Mouse (Mus musculus) right cerebral cortex, postnatal 25 days (tissue): ENCODE measurements around the gene Ppil1.
"Not testable (repeated sequence)": the region's sequence is repeated elsewhere in the genome, so short reads cannot be mapped to it uniquely, and the experiment has no call there.

Experiments
- DNase-seq: peaks from one replicate; pipeline ENCODE4 v3.0.0; 2022

Gene Ppil1

DNA sequence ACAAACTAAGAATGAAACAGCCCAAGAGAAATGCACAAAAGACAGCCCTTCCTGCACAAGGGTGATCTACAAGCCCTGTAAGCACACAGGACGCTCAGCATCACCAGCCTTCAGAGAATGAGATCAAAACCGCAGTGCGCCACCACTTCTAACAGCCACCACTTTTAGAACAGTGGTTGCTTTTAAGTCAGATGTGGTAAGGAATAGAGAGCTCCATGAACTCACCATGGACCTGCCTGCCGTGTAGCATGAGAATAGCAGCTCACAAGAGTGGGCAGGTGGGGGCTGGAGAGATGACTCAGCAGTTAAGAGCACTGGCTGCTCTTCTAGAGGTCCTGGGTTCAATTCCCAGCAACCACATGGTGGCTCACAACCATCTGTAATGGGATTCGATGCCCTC lies 16.4 kb upstream of the Ppil1 start:
- DNase-seq: no peak

DNA sequence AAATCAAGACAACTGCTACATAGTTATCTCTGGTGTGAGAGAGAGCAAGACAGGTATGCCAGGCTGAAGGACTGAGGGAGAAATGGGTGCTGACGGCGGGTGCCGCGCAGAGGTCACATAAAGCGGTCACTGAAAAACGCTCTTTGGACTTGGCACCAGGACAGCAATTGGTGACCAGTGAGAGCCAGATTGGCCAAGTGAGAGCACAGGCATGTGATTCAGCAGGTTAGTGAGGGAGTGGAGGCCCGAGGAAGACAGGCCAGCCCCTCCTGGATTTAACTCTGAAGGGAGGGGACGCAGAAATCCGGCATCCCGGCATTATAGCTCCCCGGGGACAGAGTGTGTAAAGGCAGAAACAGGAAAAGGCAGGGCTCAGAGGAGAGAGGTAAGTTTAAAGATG lies 9.9 kb upstream of the Ppil1 start:
- no peak for DNase-seq

DNA sequence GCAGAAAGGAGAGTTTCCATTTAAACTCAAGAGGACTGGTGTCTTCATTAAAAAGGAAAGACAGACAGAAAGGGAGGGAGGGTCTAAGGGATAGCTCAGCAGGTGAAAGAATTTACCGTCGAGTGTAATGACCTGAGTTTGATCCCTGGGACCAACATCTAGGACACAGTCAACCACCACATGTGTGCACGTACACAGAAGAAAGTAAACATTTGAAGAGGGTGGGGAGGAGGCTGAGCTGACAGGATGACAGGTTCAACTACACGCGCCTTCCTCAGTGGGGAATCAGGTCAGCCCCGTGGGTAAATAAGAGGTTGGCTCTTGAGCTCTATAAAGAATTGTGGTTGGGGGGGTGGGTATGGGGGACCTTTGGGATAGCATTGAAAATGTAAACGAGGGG lies 9.2 kb upstream of the Ppil1 start:
- DNase-seq: no peak

DNA sequence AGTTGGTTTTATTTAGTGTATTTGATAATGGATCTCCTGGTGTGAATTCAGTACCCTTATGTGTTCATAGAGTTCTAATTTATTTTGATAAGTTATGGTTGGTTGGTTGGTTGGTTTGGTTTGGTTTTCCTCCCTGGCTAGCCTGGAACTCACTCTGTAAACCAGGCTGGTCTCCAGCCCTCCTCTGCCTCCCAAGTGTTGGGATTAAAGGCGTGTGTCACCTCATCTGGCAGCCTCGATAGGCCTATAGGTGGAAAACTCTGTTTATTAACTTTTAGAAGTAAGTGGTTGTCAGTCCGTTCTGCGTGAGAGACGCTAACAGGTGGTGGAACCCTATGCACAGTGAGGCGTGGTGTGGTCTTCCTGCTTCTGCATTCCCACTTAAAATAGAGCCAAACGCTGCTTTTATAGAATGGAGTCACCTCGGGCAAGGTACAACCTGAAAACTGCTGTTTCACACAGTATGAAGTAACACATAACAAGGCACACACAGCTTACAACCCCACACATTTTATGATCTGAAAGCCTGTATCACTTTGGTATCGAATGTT lies 6.2 kb upstream of the Ppil1 start:
- no peak for DNase-seq

DNA sequence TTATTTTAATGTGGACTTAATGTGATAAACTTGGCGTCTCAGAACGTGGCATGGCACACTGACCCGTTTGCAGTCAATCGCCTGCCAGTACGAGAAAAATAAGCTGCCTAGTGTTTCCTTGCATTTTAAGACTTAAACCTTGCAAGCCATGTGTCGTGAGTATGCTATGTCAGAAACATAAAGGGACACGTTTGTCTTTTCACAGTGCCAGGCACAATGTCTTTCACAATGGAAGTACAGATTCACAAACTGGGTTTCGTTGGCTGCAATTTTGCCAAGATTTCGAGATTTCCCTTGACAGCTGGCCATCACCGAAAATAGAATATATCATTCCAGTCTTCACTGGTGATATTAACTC lies 5.3 kb upstream of the Ppil1 start:
- DNase-seq: no peak

DNA sequence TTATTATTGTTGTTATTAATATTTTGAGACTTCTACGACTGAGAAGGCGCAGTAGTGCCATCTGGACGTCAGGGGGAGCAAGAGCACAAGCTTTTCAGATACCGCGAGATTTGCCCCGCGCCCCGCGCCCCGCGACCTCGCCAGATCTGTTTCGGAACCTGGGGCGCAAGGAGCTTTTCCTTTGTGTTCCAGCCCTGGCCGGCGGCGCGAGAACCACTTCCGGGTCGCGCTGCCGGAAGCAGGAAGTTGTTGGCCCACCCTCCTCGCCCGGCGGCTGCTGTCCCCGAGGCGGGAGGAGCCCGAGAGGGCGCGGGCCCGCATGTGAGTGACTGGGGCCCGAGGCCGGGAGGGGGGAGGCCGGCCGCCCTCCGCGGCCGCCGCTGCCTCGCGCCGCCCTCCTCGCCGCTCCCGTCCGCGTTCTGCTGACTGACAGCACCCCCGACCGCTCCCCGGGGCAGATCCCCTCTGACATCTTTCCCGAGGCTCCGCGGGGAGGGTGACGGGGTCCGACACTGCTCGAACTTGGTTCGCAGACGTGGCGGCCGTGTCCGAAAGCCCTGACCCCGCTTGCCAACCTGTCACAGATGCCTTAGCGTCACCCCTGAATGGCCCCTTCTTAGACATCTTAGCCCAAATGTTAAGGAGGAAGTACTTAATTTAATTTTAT lies 4.8 kb upstream of the Ppil1 start, which contains the start of gene BC004004:
TSS of gene BC004004 (plus strand) at position 107 of the 667 bp plus-strand sequence.
- peak; percentile 93 for DNase-seq

DNA sequence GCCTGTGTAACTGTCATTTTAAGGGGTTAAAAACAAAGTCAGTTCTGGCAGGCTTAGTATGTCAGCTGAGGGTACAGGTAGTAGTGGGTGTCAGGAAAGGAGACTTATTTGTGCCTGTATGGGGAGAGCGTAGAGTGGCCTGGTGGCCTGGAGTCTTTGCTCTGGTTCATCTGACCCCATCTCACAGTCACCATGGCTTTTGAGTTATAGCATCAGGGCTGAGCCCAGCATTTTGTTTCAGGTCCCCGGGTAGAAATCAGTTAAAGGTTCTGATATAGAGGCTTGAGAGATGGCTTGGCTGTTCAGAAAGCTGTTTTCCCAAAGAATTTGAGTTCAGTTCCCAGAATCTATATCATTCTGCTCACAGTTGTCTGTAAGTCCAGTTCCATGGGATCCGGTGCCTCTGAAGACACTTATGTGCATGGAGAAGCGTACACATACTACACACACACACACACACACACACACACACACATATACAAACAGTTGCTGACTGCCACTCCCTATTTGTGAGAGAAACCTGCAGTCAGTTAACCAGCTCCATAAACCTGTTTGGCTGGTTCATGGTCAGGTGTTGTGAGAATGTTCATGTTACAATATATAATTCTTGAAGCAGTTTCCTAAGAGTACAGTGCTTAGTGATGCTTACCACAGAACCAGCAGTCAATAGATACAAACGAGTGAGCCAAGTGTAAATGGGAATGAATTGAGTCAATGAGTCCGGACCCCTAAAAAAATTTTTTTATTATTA lies 4.1 kb upstream of the Ppil1 start:
- DNase-seq: no peak

DNA sequence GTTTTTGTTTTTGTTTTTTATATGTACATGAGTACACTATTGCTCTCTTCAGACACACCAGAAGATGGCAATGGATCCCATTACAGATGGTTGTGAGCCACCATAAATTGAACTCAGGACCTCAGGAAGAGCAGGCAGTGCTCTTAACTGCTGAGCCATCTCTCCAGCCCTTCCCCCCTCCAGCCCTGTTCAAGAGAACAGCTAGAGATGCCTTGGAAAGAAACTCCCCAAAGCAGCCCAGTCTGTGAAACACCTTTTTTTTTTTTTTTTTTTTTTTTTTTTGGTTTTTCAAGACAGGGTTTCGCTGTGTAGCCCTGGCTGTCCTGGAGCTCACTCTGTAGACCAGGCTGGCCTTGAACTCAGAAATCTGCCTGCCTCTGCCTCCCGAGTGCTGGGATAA lies 3.1 kb upstream of the Ppil1 start:
- not testable (repeated sequence) for DNase-seq

DNA sequence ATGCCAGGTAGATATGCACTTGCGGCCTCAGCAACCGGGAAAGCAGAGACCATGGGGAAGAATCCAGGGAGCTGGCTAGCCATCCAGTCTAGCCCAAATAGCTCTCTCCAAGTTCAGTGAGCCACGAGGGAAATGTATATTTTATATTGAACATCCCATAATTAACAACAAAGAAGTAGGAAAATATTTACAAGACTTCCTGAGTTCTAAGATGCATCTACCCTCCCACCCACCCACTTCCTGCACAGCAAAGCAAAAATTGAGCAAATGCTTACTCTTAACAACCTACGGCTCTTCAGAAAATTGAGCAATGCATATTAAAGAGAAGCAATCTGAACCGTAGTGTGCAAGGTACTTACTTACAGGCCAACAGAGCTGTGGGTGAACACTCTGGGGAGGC lies 774 bp upstream of the Ppil1 start:
- no peak for DNase-seq

DNA sequence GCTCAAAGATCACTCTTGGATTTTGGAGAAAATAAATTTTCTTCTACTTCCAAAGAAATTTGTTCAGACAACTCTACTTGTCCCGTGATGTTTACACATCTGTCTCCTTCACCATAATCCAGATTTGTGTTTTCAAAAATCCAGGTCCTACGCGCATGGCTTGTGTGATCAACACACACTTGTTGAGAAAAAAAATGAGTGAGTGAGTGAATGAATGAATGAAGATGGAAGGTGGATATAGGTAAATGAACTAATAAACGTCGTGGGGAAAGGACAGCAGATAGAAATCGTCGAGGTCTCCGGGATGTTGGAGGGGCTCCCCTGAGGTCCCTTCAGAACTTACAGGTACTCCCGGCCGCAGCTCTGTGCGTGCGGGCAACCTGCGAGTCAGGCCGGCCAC lies 569 bp downstream of the Ppil1 start:
- DNase-seq: no peak

DNA sequence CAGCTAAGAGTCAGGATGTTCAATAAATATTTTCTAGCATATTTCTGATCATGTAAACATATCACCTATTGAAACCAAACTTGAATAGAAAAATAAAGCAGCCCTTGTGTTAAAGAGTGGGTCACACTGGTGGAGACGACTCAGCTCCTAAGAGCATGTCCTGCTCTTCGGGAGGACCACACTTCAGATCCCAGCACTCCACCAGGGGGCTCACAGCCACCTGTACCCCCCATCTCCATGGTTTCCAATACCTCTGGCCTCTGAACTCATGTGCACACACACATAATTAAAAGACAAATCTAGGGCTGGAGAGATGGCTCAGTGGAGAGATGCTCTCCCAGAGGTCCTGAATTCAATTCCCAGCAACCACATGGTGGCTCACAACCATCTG lies 1.7 kb downstream of the Ppil1 start:
- DNase-seq: no peak

DNA sequence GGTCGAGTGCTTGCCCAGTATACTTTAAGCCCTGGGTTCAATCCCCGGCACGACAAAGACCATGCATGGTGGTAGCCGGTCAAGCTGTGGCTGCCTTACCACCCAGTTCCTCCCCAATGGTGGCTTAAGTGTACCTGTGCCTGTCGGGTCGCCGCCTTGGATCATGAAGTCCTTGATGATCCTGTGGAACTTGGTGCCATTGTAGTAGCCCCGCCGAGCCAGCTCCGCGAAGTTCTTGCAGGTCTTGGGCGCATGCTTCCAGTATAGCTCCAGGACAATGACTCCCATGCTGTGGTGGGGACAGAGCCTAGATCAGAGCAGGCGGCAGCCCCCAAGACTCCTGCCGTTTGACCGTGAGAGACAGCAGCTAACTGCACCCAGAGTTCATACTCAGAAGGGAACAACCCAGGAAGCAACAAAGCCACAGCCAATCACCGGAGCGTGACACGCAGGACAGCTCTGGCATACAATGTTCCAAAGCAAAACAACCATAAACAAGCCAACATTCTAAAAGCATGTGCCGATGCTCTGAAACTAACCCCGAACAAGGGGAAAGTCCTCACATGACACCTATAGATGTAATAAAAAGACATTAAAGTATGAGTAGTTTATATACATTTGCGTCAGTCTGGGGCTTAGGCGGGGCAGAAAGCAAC lies 2.3 kb downstream of the Ppil1 start:
- DNase-seq: no peak

DNA sequence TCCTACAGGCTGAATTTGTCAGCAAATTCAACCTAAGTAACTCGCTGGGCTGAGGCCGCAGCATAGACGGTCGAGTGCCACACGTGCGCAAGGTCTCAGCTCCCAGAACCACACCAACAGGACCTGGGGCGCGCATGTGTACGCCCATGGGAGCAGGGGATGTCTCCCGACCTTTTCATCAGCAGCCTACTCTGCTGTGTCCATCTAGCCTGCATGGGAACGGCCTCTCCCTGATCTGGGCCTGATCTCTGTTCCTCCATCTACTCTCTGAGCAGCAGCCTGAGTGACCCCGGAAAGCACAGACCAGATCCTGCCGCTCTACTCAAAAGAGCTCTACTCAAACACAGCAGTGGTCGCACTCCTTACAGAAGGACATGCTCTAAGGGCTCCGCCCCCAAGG lies 3.5 kb downstream of the Ppil1 start:
- DNase-seq: no peak

DNA sequence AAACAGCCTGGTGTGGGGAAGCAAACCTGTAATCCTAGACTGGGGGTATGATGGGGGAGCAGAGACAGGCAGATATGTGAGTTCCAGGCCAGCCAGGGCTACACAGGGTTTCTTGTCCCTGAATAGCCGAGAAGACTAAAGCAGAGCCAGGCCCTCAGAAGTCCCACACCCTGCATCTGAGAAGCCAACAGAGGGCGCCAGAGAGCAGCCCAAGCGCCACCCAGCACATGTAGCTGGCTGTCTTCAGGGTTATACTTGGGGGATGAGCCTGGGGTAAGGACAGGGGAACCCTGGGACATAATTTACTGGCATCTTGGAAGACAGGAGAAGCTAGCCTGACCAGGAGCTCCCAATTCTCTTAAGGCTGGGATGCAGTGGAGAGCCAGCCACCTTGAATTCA lies 4.5 kb downstream of the Ppil1 start:
- DNase-seq: peak; percentile 56

DNA sequence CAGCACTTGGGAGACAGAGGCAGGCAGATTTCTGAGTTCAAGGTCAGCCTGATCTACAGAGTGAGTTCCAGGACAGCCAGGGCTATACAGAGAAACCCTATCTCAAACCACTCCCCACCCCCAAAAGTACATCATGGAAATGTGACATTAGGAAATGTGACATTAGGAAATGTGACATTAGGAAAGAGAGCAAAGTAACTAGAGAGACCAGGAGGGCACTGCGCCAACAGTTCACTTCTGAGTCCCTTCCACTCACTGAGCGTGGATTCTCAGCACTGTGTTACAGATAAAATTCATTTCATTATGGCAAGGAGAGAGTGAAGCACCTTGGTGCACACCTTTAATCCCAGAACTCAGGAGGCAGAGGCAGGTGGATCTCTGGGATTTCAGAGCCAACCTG lies 5.1 kb downstream of the Ppil1 start:
- no peak for DNase-seq

DNA sequence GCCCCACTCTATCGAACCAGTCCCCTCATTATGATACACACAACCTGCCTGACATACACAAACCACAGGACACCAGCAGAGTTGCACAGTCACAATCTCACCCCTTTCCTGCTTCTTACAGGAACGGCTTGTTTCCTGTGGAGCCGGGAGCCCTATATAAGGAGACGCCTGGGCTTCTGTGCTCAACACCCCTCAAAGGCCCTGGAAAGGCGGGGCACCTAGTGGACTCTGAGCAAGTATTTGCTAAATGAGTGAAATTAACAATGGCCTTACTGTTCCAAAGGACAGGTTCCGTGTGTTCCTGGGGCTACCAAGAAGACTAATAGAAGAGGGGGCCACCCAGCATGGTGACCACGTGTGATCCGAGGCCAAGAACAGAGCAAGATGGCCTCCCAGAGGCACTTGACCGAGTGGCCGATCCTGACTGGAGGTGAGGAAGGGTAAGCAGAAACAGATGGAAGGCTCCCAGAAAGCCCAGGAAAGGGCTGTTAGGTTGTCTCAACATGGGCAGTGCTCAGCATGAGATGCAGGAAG lies 5.9 kb downstream of the Ppil1 start:
- DNase-seq: no peak

DNA sequence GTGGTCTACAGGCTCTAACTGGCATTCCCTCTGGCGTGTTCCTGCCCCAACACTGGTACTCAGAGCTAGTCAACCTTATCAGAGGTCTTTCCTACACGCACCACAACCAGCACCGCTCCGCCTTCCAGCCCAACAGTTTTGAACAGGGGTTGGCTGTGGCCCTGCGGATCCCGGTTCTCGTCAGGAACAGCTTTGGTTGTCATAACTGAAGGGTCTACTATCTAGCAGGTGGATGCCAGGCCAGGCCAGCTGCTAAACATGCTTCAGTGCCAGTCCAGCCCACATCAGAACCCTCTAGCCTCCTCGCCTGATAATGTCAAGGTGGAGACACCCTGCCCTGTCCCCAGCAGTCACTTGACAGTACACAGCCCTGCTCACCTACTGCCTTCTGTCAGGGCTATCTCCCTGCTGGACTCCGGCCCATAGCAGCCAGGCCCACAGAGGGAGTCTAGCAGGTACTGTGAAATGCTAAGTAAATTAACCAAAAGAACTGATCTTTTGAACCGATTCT lies 6.9 kb downstream of the Ppil1 start:
- DNase-seq: no peak

DNA sequence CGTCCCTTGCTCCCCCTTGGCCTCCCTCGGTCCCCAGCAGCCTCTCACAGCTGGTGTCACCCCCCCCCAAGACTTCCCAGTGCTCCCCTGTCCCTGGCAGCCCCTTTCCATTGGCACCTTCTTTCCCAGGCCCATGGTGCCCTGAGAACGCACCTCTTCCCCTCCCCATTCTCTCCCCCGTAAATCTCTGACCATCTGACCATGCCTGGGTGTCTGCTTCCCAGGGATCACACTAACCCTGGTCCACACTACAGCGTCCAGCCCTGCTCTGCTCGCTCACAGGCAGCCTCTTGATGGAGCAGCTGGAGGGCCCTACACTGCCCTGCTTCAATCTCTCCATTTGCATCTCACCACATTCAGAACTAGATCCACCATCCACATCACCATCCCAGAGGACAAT lies 7.5 kb downstream of the Ppil1 start:
- DNase-seq: no peak

DNA sequence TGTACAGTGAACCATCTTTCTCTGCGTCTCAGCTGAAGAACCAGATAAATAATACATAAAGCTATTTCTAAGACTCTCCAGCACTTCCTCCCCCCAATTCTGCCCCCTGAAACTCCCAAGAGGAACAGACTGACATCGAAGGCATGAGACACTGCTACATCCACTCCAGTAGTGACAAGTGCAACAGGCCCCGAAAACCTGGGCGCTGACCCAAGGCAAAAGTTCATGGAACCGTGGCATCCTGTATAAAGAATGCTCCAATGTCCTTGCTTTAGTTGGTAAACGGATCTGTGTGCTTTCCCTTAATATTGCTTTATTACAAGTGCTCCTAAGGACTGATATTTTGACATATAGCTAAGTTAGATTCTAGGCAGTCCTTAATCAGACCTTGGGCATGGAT lies 9.2 kb downstream of the Ppil1 start:
- DNase-seq: not testable (repeated sequence)

DNA sequence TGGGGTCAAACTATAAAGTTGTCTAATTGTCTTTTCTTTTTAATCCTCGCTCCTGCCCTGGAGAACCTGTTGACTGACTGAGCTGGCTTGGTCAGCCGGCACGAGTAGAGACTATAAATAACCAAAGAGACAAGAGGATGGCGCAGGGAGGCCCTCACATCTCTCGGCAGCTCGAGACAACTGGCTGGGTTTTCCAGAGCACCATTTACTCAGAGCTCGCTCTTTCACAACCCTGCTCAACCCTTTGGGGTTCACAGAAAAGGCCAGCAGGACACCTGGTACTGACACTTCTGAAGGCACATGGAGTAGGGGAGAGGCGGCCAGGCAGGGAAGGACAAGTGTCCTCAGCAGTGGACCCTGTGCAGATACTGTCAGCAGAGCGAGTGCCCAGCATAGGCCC lies 10.3 kb downstream of the Ppil1 start:
- DNase-seq: no peak

DNA sequence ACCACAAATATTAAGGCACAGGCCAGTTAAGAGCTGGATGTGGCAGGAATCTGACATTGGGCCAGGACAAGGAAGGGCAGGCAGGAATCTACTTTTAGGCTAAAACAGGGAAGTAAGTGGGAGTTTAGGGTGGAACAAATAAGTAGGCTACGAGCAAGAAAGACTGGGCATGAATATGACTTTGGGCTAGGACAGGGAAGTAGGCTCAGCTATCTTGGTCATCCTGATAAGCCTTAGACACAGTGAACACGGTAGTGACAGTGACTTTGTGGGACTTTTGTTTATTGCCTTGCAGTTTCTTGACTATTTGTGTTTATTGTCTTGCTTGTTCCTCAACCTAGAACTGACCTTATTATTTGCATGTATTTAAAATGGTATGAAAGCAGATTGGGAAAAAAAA lies 10.8 kb downstream of the Ppil1 start:
- no peak for DNase-seq

DNA sequence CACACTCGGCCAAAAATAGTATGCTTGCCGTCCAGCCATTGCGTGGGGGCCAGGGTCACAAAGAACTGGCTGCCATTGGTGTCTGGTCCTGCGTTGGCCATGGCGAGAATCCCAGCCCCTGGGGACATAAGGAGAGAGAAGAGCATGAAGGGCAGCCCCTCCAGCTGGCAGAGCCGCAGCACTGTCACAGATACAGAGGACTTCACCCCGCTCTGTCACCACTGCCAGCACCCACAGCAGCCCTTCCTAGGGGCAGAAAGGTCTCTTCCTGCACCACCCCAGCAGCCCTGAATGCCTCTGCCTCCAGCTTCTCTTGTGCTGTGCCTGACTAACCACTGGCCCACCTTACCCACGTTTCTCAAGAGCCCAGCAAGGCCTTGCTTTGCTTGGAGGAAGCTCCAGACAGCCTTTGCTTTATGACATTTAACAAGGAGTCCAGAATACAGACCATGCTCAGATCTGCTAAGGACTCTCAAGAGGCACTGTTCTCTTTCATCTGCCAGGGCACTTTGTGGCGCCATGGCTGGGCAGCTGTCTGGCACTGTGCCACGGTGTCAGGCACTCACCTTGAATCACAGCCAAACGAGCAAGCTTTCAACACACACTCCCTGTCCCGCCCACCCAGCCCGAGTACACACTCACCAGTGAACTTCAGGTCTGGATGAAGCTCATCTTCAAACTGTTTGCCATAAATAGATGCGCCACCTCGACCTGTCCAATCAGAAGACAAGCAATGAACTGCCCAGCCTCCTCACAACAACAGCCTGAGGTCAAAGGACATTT lies 12.2 kb downstream of the Ppil1 start:
- no peak for DNase-seq

DNA sequence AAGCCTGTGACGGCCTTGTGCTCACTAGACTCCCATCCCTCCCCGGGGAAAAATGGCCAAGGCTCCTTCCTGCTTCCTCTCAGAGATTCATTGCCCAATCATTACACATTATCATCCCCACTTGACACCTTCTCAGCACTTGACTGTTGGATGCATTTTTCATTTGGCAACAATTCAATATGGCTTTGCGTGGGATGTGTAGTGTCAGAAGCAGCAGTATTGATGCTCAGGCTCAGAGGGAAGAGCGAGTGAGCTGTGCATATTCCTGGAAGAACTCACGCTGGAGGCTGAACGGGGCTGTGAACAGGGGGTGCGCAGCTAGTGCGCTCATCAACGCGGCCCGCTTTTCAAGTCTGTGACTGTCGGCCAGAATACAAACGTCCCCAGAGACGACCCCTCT lies 13.0 kb downstream of the Ppil1 start:
- not testable (repeated sequence) for DNase-seq
